Mouse (Mus musculus) myocyte (in vitro differentiated cells): ENCODE measurements around the gene Armc5.

Experiments
- MYOD1 ChIP-seq, 3 experiments: IDR thresholded peaks; one replicate each; pipeline ENCODE4 v1.6.1; 2011; ENCODE audit warnings: control low read depth in 2 of 3, low read depth in 2 of 3, mild to moderate bottlenecking in 2 of 3, moderate library complexity in 1 of 3; ENCODE audit not compliant: insufficient read length in 2 of 3, control insufficient read depth in 1 of 3
- USF1 ChIP-seq: IDR thresholded peaks from one replicate; pipeline ENCODE4 v1.6.1; 2011; ENCODE audit warnings: low read depth, mild to moderate bottlenecking, control low read depth, moderate library complexity

DNA sequence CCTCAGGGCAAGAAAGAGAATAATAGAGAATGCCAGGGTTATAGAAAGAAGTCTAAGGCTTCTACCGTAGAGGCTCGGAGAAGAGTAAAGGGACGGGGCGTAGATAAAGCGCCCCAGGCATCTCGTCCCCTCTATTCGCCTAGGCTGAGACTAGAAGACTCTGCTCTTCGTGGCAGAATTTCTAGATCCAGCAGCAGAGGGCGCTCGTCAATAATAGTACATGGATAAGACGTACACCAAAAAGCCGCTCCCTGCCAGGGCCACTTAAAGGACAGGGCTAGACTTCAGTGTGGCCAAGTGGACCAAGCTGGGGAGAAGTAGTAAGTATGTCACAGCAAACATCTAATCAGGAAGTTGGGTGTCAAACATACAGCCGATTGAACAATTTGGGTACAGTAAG, 10.3 kb downstream of the Armc5 start:
- TF ChIP-seq MYOD1 (IDR thresholded peaks at IDR 0.05; ENCODE audit: control insufficient read depth in 1 of 3, insufficient read length in 2 of 3, low read depth in 2 of 3) (no peak), USF1 (no peak)
